Mouse (Mus musculus): ENCODE results near the gene Ace2.

Ace2 gene

GRCm38 (mm10) chrX:164179746-164180145 lies 40.6 kb downstream of the Ace2 start:
- peak; percentile 39 for DNase-seq (ENCODE audit: low spot score)

DNA sequence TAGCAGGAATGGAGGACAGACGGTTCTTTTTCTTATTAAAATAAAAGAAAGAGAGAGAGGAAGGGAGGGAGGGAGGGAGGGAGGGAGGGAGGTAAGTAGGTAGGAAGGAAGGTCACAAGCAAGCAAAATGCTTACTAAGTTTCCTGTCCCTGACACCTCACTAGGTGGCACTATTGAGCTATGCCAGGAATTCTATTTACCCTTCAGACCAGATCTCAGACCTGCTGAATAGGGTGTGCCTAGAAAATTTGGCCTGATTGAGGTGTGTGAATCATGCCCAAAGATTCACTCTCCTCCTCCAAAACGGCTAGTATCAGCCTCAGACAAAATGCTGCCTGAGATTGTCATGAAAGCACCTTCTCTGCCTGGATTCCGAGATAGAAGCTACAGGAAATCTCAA lies 44.7 kb downstream of the Ace2 start:
- DNase-seq (ENCODE audit: low spot score), result peak; percentile 23

DNA sequence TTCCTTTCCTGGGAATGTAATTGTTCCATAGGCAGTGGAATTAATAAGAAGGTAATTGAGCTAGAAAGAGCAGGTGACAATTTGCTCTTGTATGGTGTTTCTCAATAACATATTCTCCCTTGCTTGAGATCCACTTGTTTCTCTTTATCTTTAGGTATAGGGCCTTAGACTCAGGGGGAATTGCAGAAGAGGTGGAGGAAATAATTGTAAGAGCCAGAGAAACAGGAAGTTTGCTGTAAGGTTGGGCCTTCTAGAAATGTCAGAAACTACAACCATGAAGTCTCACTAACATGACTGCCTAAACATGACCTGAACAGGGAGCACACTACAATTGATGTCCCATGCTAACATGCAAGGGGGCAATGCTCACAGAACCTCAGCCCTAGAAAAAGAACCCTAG lies 50.7 kb downstream of the Ace2 start:
- DNase-seq (ENCODE audit: low spot score), result no peak

DNA sequence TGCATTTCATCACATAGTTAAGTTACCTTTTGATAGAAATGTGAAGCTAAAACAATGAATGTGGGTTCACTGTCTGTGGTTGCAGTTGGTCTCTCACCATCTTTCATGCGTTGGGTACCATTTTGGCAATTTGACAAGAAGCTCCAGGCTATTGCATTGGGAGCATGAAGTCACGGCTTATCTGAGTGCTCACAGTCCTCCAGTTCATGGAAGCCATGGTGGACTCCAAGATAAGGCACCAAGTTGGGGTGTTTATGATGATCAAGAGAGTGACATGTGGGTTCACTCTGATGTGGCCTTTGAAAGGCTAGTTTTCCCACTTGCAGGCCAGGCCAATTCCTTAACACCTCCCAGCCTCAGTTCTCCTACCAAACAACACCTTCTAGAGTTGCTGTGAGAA lies 58.5 kb downstream of the Ace2 start:
- no peak for DNase-seq (ENCODE audit: low spot score)

DNA sequence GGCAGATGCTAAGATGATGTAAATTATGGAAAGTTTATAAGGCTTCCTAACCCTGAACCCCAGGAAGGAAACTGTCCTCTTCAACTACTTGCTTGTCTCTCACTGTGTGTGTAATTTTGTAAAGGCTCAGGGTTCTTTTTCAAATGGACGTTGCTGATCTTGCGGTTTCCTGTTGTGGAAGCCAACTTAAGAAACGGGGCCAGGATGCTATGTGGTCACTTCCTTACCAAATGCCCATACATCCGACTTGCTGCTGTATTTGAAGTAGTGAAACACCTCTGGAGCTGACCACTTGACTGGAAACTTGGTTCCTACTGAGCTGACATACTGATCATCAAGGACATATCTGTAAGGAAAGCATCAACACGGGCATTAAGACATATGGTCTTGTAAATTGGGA lies 61.4 kb downstream of the Ace2 start:
- DNase-seq (ENCODE audit: low spot score), result no peak

GRCm38 (mm10) chrX:164221989-164222388 lies 82.9 kb downstream of the Ace2 start:
- no peak for DNase-seq (ENCODE audit: low spot score)

GRCm38 (mm10) chrX:164233380-164233779 lies 94.2 kb downstream of the Ace2 start:
- peak; percentile 61 for DNase-seq (ENCODE audit: low spot score)
